Mouse (Mus musculus) left cerebral cortex, postnatal 10 days (tissue): ENCODE data around the gene Clic3. TPM values are rescaled to one million over a fixed set of nuclear protein-coding genes. Genes with fewer than 3 reads are reported as not detected.

Experiments
- DNase-seq, 2 experiments: peaks; one replicate each; pipeline ENCODE4 v3.0.0; 2021 to 2022; ENCODE audit warnings: low spot score in 2 of 2, mixed read lengths in 1 of 2; ENCODE audit errors: extremely low spot score in 1 of 2
- intact Hi-C: fragments of 180-260 bp; cut with DNase I; formaldehyde crosslinking; loops from one replicate; pipeline ENCODE4 v1.15.1; 2025
- microRNA-seq: library from miRNA; unstranded; fragments of <30 nt; microRNA quantifications from one replicate; pipeline ENCODE4 v1.2.0, GENCODE M21; 2022
- total RNA-seq, 2 experiments: library from RNA; stranded (reverse); gene quantifications; 2 replicates each; pipeline ENCODE4 v1.2.3; 2021

Gene Clic3
- total RNA-seq, 2 experiments from 2014 or later = 0.87 TPM; not detected in 1

DNA sequence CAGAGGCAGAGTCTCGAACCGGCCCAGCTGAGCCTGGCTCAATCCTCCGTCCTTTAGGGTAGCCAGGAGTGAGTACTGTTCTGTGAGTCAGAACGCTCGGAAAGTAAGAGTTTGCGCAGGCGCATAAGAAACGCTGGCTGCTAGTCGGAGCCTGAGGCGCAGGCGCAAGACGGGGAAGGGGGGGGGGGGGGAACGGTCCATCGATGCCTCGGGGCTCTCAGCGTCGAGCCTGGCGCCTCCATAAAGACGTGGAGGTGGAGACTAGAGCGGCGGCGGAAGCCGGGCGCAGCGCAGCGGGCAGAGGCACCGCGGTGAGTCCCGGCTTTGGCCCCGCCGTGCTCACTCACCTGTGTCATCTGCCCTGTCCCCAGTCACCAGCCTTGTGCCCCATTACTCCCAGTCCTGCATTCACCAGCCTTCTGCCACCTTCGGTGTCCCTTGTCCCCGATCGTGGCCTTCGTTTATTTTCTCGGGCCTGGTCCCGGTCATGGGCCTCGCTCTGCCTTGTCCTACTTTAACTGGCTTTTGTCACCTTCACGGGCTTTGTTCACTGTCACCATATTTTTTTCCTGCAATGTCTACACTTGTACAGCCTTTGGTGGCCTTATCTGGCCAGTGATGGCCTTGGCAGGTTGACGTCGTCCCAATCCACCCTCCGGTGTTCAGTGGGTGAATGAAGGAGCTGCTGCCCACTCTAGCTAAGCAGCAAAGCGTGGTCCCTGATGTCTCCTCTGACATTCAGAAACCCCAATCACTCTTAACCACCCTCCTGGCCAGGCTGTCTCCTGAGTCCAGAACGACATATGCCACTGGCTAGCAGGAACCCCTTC, 44.2 kb downstream of the Clic3 start, which contains the start of gene Fbxw5:
Fbxw5 (plus strand) TSS at position 175 of the 830 bp plus-strand sequence.
- DNase-seq = peak; percentile 83 to 93
- intact Hi-C loops = no loop called here

DNA sequence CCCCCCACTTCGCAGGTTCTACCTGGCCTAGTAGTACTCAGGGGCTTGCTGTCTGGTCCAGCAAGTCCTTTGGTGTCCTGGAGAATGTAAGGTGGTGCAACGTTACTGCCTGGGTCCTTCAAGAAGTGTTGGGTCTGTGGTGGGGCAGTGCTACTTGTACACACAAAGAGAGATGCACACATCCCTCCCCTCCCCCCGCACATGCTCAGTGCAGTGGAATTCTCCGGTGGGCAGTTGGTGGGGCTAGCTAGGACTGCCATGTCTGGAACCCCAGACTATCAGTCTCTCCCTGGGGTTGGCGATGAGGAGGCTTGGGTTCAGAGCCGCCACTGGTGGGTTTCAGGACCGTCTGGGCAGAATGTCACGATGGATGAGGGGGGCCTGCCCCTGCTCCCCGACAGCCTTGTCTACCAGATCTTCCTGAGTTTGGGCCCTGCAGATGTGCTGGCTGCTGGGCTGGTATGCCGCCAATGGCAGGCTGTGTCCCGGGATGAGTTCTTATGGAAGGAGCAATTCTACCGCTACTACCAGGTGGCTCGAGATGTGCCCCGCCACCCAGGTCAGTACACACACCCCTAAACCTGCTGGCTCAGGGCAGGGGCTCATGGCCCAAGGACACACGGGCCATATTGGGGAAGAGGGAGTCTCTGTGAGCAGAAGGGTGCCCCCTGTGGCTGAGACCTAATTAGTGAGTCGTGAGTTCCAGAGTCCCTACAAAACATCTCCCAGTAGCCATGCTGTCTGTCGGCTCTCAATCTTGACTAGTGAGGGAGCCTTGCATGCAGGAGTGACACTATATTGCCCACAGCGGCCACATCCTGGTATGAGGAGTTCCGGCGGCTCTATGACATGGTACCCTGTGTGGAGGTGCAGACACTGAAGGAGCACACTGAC, 45.2 kb downstream of the Clic3 start, which contains the start of gene C8g:
C8g (minus strand) TSS at position 127 of the 894 bp plus-strand sequence.
- intact Hi-C loops = no loop called here
- peak in 1 of 2 experiments; percentile 62 for DNase-seq

DNA sequence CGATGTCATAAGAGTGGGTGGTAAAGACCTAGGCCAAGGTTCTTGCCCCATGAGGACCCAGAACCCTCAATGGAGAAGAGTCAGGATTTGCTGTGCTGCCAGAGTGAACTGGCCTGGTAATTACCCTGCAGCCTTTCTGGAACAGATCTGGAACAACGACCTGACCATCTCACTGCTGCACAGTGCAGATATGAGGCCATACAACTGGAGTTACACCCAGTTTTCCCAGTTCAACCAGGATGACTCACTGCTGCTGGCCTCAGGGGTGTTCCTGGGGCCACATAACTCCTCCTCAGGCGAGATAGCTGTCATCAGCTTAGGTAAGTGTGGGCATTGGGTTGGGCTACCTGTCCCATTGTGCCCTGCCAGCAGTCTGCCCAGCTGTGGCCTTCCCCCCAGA, 46.1 kb downstream of the Clic3 start:
- intact Hi-C loops = no loop called here
- no peak for DNase-seq

DNA sequence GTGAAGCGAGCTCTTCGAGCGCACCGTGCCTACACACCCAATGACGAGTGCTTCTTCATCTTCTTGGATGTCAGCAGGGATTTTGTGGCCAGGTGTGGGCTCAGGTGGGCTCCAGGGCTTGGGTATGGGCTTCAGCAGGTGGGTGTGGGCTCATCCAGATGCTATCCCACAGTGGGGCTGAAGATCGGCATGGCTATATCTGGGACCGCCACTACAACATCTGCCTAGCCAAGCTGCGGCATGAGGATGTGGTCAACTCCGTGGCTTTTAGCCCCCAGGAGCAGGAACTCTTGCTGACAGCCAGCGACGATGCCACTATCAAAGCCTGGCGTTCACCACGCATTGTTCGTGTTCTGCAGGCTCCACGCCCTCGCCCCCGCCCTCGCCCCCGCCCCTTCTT, 47.9 kb downstream of the Clic3 start:
- intact Hi-C loops = no loop called here
- no peak for DNase-seq

DNA sequence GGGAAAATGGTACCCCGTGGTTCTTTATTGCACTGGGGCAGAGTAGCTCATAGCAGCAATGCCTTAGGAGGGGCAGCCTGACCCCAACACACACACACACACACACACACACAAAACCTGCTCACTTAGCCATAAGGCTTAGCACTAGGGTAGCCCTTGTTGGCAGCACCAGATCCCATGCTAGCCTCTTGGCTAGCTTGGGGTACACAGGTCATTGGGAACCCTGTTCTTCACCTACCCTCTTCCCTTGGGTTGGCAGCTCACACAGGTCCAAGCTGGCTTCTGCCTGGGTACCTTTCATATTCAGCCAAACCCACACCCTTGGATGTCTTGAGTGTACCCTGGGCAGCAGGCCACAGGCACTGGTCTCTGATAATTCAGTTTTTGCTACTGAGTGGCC, 48.4 kb downstream of the Clic3 start:
- intact Hi-C loops = no loop called here
- DNase-seq = no peak

DNA sequence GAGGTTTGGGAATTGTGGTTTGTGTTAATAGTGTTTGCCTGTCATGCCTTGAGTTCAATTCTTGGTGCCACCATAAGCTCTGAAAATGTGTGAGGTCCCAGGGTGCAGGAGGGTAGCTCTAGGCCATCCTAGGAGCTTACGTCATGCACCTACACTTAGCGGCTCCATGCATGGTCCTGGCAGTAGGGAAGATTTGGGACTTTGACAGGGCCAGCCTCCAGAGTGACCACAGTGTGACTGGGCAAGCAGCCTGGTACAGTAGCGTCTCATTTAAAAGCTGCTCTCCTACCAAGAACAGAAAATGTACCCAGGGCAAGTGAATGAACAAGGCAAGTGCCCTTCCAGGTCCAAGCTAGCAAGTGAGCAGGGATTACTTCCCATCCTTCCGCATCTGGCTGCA, 49.2 kb downstream of the Clic3 start:
- intact Hi-C loops = loop anchor here (2.0 kb wide), 1 partner anchor 47 kb away; no protein-coding TSS in a partner anchor
- DNase-seq = no peak

DNA sequence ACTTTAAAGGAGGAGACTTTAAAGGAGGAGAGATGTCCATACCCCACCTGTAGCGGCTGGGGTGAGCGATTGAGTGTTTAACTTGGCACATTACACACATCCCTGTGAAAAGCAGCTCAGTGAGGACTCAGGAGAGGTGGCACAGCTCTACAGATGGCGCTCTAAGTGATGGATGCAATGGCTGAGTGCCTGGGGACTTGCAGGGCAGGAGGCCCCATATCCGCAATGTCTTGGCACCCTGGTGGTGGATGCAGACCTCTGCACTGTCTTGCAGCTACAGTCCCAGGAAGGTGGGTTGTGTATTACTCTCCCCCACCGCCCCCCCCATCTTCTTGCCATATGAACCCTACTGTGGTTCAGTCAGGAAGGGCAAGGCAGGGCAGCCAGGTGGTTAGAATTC, 50.3 kb downstream of the Clic3 start:
- DNase-seq = no peak
- intact Hi-C loops = loop anchor here (2.0 kb wide), 1 partner anchor 46 kb away; no protein-coding TSS in a partner anchor

Small RNA genes within 50 kb of the gene (microRNA-seq; reads per million reads assigned to microRNA genes)
- gene Mir3087 = 6.3 reads per million, percentile 23 among the genes with 10 or more reads in this experiment

Other genes with a start within 250 kb of the Clic3 start
- 10 to 100 TPM; 51.1 to 56.9 TPM for gene Nelfb, start 245.3 kb upstream of the Clic3 start, total RNA-seq
- gene Stpg3, start 242.2 kb upstream of the Clic3 start, total RNA-seq = not detected
- not detected for gene Fam166a, start 238.1 kb upstream of the Clic3 start, total RNA-seq
- gene Tubb4b, start 232.1 kb upstream of the Clic3 start, total RNA-seq = 100 to 1,000 TPM; 484 to 492 TPM
- not detected for gene Slc34a3, start 222.5 kb upstream of the Clic3 start, total RNA-seq
- gene Rnf224, start 220.1 kb upstream of the Clic3 start, total RNA-seq = not detected
- 100 to 1,000 TPM; 229 to 231 TPM for gene Rnf208, start 214.6 kb upstream of the Clic3 start, total RNA-seq
- gene Cysrt1, start 214.4 kb upstream of the Clic3 start, total RNA-seq = not detected
- 1 to 10 TPM in 1 of 2 experiments, not detected in 1; 2.4 TPM for gene AL732309.1, start 210.0 kb upstream of the Clic3 start, total RNA-seq
- 10 to 100 TPM; 30.5 to 31.4 TPM for gene Tmem203, start 201.4 kb upstream of the Clic3 start, total RNA-seq
- gene Tprn, start 194.2 kb upstream of the Clic3 start, total RNA-seq = 10 to 100 TPM; 10.8 to 14.6 TPM
- 10 to 100 TPM; 72.1 to 81.0 TPM for gene Ssna1, start 184.4 kb upstream of the Clic3 start, total RNA-seq
- gene Anapc2, start 184.4 kb upstream of the Clic3 start, total RNA-seq = 10 to 100 TPM; 79.7 to 85.1 TPM
- not detected for gene Tmem210, start 168.7 kb upstream of the Clic3 start, total RNA-seq
- not detected for gene Lrrc26, start 166.9 kb upstream of the Clic3 start, total RNA-seq
- 100 to 1,000 TPM; 386 to 400 TPM for gene Grin1, start 137.7 kb upstream of the Clic3 start, total RNA-seq
- 10 to 100 TPM; 57.6 to 64.0 TPM for gene Man1b1, start 124.5 kb upstream of the Clic3 start, total RNA-seq
- 10 to 100 TPM; 24.7 to 28.5 TPM for gene Dpp7, start 100.5 kb upstream of the Clic3 start, total RNA-seq
- 10 to 100 TPM in 1 of 2 experiments, 1 to 10 TPM in 1; 6.3 to 12.1 TPM for gene Uap1l1, start 91.2 kb upstream of the Clic3 start, total RNA-seq
- gene Sapcd2, start 84.5 kb upstream of the Clic3 start, total RNA-seq = 1 to 10 TPM; 9.6 to 9.9 TPM
- 10 to 100 TPM; 12.2 to 15.6 TPM for gene Entpd2, start 61.0 kb upstream of the Clic3 start, total RNA-seq
- 100 to 1,000 TPM; 401 to 408 TPM for gene Npdc1, start 57.5 kb upstream of the Clic3 start, total RNA-seq
- under 1 TPM; 0.22 to 0.41 TPM for gene Fut7, start 33.6 kb upstream of the Clic3 start, total RNA-seq
- 100 to 1,000 TPM; 113 to 121 TPM for gene Abca2, start 28.1 kb upstream of the Clic3 start, total RNA-seq
- 10 to 100 TPM; 72.0 to 79.5 TPM for gene Paxx, start 4.3 kb downstream of the Clic3 start, total RNA-seq
- 1,000 to 10,000 TPM; 1,004 to 1,053 TPM for gene Ptgds, start 13.2 kb downstream of the Clic3 start, total RNA-seq
- not detected for gene Lcn12, start 37.1 kb downstream of the Clic3 start, total RNA-seq
- gene Fbxw5, start 43.9 kb downstream of the Clic3 start, total RNA-seq = 100 to 1,000 TPM; 127 TPM
- gene C8g, start 44.9 kb downstream of the Clic3 start, total RNA-seq = 1 to 10 TPM; 1.2 to 2.3 TPM
- 1 to 10 TPM; 7.8 to 8.6 TPM for gene Traf2, start 90.1 kb downstream of the Clic3 start, total RNA-seq
- gene Edf1, start 101.0 kb downstream of the Clic3 start, total RNA-seq = 100 to 1,000 TPM; 181 to 191 TPM
- gene Mamdc4, start 118.0 kb downstream of the Clic3 start, total RNA-seq = 1 to 10 TPM; 1.7 to 2.2 TPM
- gene Phpt1, start 118.4 kb downstream of the Clic3 start, total RNA-seq = 100 to 1,000 TPM; 103 to 105 TPM
- 100 to 1,000 TPM; 104 to 108 TPM for gene Ajm1, start 124.9 kb downstream of the Clic3 start, total RNA-seq
- 10 to 100 TPM; 81.8 to 96.7 TPM for gene Rabl6, start 151.7 kb downstream of the Clic3 start, total RNA-seq
- not detected for gene Ccdc183, start 160.8 kb downstream of the Clic3 start, total RNA-seq
- gene Tmem141, start 165.2 kb downstream of the Clic3 start, total RNA-seq = 10 to 100 TPM; 20.5 to 24.5 TPM
- gene Fcna, start 171.2 kb downstream of the Clic3 start, total RNA-seq = under 1 TPM; 0.69 to 0.99 TPM
- not detected for gene Lcn8, start 196.3 kb downstream of the Clic3 start, total RNA-seq
- gene Lcn5, start 201.1 kb downstream of the Clic3 start, total RNA-seq = not detected
- not detected for gene Lcn6, start 219.9 kb downstream of the Clic3 start, total RNA-seq
- not detected for gene Lcn10, start 225.9 kb downstream of the Clic3 start, total RNA-seq
- gene Obp2a, start 243.2 kb downstream of the Clic3 start, total RNA-seq = not detected
- 10 to 100 TPM; 80.8 to 95.4 TPM for gene Bmyc, start 249.9 kb downstream of the Clic3 start, total RNA-seq